ENCODE assay signal across 1 mouse cellular context in the genomic region with DNA sequence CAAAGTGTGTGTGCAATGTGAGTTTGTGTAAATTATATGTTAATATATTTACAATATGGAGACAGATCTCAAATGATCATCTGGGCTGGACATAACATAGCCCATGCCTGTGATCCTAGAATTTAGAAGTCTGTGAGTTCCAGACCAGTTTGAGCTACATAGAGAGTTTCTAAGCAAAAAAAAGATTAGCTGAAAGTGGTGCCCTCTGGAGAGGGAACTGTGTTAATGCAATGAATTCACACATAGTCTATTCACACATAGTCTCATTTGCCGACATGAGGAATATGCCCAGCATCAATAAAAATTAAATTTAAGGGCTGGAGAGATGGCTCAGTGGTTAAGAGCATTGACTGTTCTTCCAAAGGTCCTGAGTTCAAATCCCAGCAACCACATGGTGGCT.
TF ChIP-seq lines count a peak whose summit lies in the region.

No protein-coding gene starts in this region.

TF ChIP-seq in MEL, 35 proteins besides CTCF, POLR2A, EP300 and RAD21:
- 0 out of 2 replicates have a peak, but pooled peaks have one; percentile 26 for TF ChIP-seq SIN3A (IDR thresholded peaks at IDR 0.05; ENCODE audit: low read length)
- TF ChIP-seq SMC3 (IDR thresholded peaks at IDR 0.05; ENCODE audit: low read depth, low read length), result peak; percentile 63
- no peak for TF ChIP-seq GATA1 (IDR thresholded peaks at IDR 0.05; ENCODE audit: low read depth, low read length)
- TF ChIP-seq ZNF384 (IDR thresholded peaks at IDR 0.05; ENCODE audit: low read depth, low read length), result peak; percentile 74; the same call in 1 of the 2 replicates
- peak; percentile 40 for TF ChIP-seq ZC3H11A (IDR thresholded peaks at IDR 0.05; ENCODE audit: low read depth, low read length)
